Mouse (Mus musculus) embryonic fibroblast, embryonic 13.5 days (primary cell): Measurements from ENCODE around the gene Plb1. TPM values are rescaled to one million over a fixed set of nuclear protein-coding genes. Genes with fewer than 3 reads are reported as not detected.

ENCODE experiments used
- H3K27ac ChIP-seq: 2 replicates; pipeline ENCODE4 v1.5.1; 2012; ENCODE audit warnings: low read length, control low read depth, inconsistent platforms; ENCODE audit not compliant: insufficient read depth
- H3K4me1 ChIP-seq: 2 replicates; pipeline ENCODE4 v1.6.1; 2011; ENCODE audit warnings: low read length; ENCODE audit not compliant: control insufficient read depth, insufficient read depth
- H3K4me3 ChIP-seq: 2 replicates; pipeline ENCODE4 v1.5.1; 2011; ENCODE audit warnings: mild to moderate bottlenecking, control low read depth, low read length; ENCODE audit not compliant: insufficient read depth
- CTCF ChIP-seq: IDR thresholded peaks from 2 replicates; pipeline ENCODE4 v1.5.1; 2011; ENCODE audit warnings: mild to moderate bottlenecking, control low read depth, low read length, moderate library complexity, borderline replicate concordance; ENCODE audit not compliant: insufficient read depth
- POLR2A ChIP-seq: IDR thresholded peaks from 2 replicates; pipeline ENCODE4 v1.6.1; 2011; ENCODE audit warnings: low read depth, mild to moderate bottlenecking, control low read depth, low read length, moderate library complexity
- polyA plus RNA-seq: library from polyadenylated mRNA; stranded (reverse); fragments of >200 nt; gene quantifications from 2 replicates; pipeline ENCODE4 v1.2.4, GENCODE M21; 2011; ENCODE audit warnings: low read depth; ENCODE audit not compliant: missing spikeins, insufficient read length

The Plb1 gene
- polyA plus RNA-seq, 1 experiment = 0.72 TPM

DNA sequence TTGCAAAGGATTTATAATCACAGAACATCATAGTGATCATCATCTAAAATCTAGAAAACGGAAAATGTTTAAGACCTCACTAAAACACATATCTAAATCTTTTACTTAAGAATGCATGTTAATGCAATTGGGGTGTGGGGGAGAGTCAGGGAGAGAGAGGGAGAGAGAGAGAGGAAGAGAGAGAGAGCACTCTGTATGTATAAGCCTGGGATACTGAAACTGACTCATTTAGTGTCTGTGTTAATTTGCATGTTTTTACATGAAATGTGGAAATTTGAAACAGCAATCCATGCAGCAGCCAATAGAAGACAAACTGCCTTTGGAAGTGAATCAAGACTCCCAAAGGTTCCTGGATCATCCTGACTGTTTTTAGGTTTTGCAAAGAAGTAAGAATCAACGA is 181.1 kb downstream of the Plb1 start:
- Histone ChIP-seq H3K27ac (peak overlapping the region; percentile 8; the same call in 1 of the 2 replicates), H3K4me1 (peaks cover 18% of the 10 kb centered on the region), H3K4me3 (no peak overlapping the region)
- no peak for TF ChIP-seq CTCF
- no peak for TF ChIP-seq POLR2A

DNA sequence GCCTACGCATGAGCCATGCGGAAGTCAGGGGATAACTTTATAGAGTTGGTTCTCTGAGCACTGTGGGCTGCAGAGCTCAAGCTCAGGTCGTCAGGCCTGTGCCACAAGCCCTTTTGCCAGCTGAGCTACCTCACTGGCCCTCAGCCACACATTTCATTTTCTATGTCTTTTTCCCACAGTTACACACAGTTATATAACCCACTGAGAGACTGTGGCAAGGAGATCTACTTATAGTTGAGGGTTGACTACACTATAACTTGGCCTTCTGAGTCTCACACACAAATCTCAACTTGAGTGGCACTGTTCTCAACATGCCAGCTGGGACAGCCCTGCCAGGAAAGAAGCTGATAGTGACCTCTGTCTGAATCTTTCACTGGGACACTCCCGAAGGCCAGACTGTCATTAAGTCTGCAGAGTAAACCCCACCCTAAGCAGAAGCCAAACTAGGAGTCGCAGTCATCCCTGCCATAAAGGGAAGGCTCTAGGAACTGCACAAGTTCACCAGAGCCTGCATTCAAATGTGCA is 182.0 kb downstream of the Plb1 start:
- Histone ChIP-seq H3K4me1 (peaks cover 18% of the 10 kb centered on the region), H3K4me3 (no peak overlapping the region), H3K27ac (no peak overlapping the region)
- TF ChIP-seq POLR2A = no peak
- no peak for TF ChIP-seq CTCF

DNA sequence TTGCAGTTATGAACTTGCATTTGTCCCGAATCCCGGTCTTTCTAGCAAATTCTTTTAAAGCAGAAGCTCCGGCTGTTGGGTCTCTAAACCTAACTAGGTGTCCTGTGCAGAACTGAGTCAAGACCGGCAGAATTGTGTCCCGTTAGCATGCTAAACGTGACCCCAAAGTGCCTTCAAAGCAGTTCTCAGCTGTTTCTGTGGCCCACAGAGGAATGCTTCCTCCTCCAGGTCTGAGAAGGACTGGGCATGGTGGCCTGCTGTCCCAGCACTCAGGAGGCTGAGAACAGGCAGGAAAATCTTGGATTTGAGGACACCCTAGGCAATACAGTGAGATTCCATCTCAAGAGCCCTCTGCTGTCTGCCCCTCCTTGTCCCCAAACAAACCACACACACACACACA is 183.0 kb downstream of the Plb1 start:
- Histone ChIP-seq H3K4me3 (no peak overlapping the region), H3K4me1 (peaks cover 18% of the 10 kb centered on the region), H3K27ac (no peak overlapping the region)
- TF ChIP-seq POLR2A (no peak), CTCF (no peak)

Other genes starting within 250 kb of the Plb1 start
- gene Fosl2, start 96.9 kb upstream of the Plb1 start, polyA plus RNA-seq = 167 and 171 TPM in 2 replicates
- 413 and 531 TPM in 2 replicates for gene Ppp1cb, start 226.1 kb downstream of the Plb1 start, polyA plus RNA-seq